Mouse (Mus musculus): Measurements from ENCODE around the gene Rnf167. TPM values are rescaled to one million over a fixed set of nuclear protein-coding genes. Genes with fewer than 3 reads are reported as not detected.

Rnf167 gene
- total and polyA plus RNA-seq, 3 experiments = 23.5 to 31.7 (median 25.5) TPM

DNA sequence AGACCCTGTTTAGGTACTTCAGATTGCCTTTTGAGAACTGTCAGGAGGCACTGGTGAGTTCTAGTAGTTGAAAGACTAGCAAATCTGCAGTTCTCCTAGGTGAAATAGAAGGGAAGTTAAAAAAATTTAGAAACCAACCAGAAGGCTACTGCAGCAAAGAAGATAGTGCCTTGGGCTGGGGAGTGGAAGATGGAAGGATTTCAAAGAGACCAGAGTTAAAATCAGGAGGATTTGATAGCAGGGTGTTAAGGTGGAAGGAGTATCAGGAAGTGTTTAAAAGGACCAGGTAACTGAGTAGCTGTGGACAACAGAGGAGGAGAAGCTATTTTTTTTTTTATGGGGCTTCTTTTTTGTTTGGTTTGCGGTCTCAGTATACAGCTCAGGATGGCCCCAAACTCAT lies 9.3 kb upstream of the Rnf167 start:
- Histone ChIP-seq H3K4me1 (ENCODE audit: control insufficient read depth in 1 of 2, insufficient read depth in 2 of 2) (no peaks in the 10 kb centered on the region), H3K27ac (ENCODE audit: insufficient read depth, low read depth) (no peak overlapping the region), H3K27me3 (replicated peaks) (no peaks in the 10 kb centered on the region), H3K4me3 (replicated peaks in 1 of 3; ENCODE audit: low read depth in 2 of 3, low read length in 2 of 3, poor library complexity in 1 of 3) (no peak overlapping the region), H3K9me3 (replicated peaks; ENCODE audit: low read length) (no peaks in the 10 kb centered on the region), H3K9ac (ENCODE audit: insufficient read depth, low read depth) (no peak overlapping the region), H3K4me2 (ENCODE audit: insufficient read depth, low read depth, poor library complexity, severe bottlenecking) (no peak overlapping the region), H3K79me2 (replicated peaks; ENCODE audit: control insufficient read depth, extremely low read depth, insufficient read depth, poor library complexity, severe bottlenecking) (no peaks in the 10 kb centered on the region), H3K36me3 (replicated peaks in 1 of 2; ENCODE audit: control insufficient read depth in 1 of 2, insufficient read depth in 1 of 2, low read length in 1 of 2) (peaks cover 0 to 19% of the 10 kb centered on the region in 2 experiments)
- TF ChIP-seq NRF1 (IDR thresholded peaks at IDR 0.05; ENCODE audit: low read depth, low read length) (no peak), POLR2AphosphoS2 (IDR thresholded peaks at IDR 0.05; ENCODE audit: low read depth, low read length) (no peak), SMC3 (IDR thresholded peaks at IDR 0.05; ENCODE audit: low read depth, low read length) (no peak), TCF12 (IDR thresholded peaks at IDR 0.05; ENCODE audit: low read depth, low read length) (no peak), USF1 (IDR thresholded peaks at IDR 0.05; ENCODE audit: low read depth, low read length) (no peak), USF2 (conservative IDR thresholded peaks at IDR 0.05; ENCODE audit: low read depth, low read length) (no peak), KAT2A (IDR thresholded peaks at IDR 0.05; ENCODE audit: insufficient replicate concordance, low read length) (no peak), MAX (IDR thresholded peaks at IDR 0.05; ENCODE audit: low read length) (no peak), MAFK (IDR thresholded peaks at IDR 0.05; ENCODE audit: insufficient replicate concordance, low read length) (no peak), E2F4 (IDR thresholded peaks at IDR 0.05; ENCODE audit: insufficient replicate concordance, low read depth, low read length) (no peak), SIN3A (IDR thresholded peaks at IDR 0.05; ENCODE audit: low read length) (no peak), MAZ (IDR thresholded peaks at IDR 0.05; ENCODE audit: low read depth, low read length) (no peak), CHD1 (IDR thresholded peaks at IDR 0.05; ENCODE audit: low read depth, low read length) (no peak), HCFC1 (IDR thresholded peaks at IDR 0.05; ENCODE audit: low read depth, low read length) (no peak), NELFE (IDR thresholded peaks at IDR 0.05; ENCODE audit: low read depth, low read length) (no peak), ZC3H11A (IDR thresholded peaks at IDR 0.05; ENCODE audit: low read depth, low read length) (no peak), MYC (IDR thresholded peaks at IDR 0.05; ENCODE audit: low read depth, low read length) (no peak), CHD2 (IDR thresholded peaks at IDR 0.05; ENCODE audit: low read length) (no peak), CTCF (conservative IDR thresholded peaks at IDR 0.05 in 1 of 2, IDR thresholded peaks at IDR 0.05 in 1 of 2; ENCODE audit: low read depth in 2 of 2, low read length in 2 of 2) (no peak)
- in situ Hi-C loops (cut with MboI; ENCODE audit: low pct_ligation_motif_present, low pct_unique_long_range_greater_than_20kb, low sequenced_read_pairs) = no loop called here
- no peak for DNase-seq (ENCODE audit: extremely low read depth)
- dilution Hi-C loops (cut with MboI; ENCODE audit: extremely low pct_ligation_motif_present, extremely low pct_unique_long_range_greater_than_20kb, low sequenced_read_pairs) = no loop called here

DNA sequence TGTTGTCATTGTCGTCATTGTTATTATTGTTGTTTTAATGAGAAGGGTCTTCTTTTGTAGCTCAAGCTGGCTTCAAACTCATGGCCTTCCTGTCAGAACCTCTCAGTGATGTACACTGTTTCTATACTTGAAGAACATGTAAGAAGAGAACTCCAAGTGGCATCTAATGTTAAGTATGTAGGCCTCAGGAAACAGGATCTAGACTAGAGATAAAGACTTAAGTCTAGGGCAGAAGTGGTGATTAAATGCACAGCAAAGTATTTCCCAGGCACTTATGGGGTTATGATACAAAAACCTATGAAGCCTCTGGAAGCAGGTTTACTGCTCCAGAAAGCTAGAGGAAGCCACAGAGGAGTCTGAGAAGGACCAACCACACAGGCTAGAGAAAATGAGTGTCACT lies 8.7 kb upstream of the Rnf167 start:
- no peak overlapping the region for H3K27ac ChIP-seq (ENCODE audit: insufficient read depth, low read depth)
- in situ Hi-C loops (cut with MboI; ENCODE audit: low pct_ligation_motif_present, low pct_unique_long_range_greater_than_20kb, low sequenced_read_pairs) = no loop called here
- TF ChIP-seq HCFC1 (IDR thresholded peaks at IDR 0.05; ENCODE audit: low read depth, low read length) = no peak
- no peak for TF ChIP-seq GABPA (IDR thresholded peaks at IDR 0.05; ENCODE audit: insufficient replicate concordance, low read depth, low read length)
- dilution Hi-C loops (cut with MboI; ENCODE audit: extremely low pct_ligation_motif_present, extremely low pct_unique_long_range_greater_than_20kb, low sequenced_read_pairs) = no loop called here
- no peaks in the 10 kb centered on the region for H3K27me3 ChIP-seq (replicated peaks)
- H3K79me2 ChIP-seq (replicated peaks; ENCODE audit: control insufficient read depth, extremely low read depth, insufficient read depth, poor library complexity, severe bottlenecking) = no peaks in the 10 kb centered on the region
- no peak overlapping the region for H3K4me3 ChIP-seq (replicated peaks in 1 of 3; ENCODE audit: low read depth in 2 of 3, low read length in 2 of 3, poor library complexity in 1 of 3)
- H3K9me3 ChIP-seq (replicated peaks; ENCODE audit: low read length) = no peaks in the 10 kb centered on the region
- no peak for DNase-seq (ENCODE audit: extremely low read depth)
- H3K4me1 ChIP-seq (ENCODE audit: control insufficient read depth in 1 of 2, insufficient read depth in 2 of 2) = no peaks in the 10 kb centered on the region
- H3K9ac ChIP-seq (ENCODE audit: insufficient read depth, low read depth) = no peak overlapping the region
- H3K36me3 ChIP-seq (replicated peaks in 1 of 2; ENCODE audit: control insufficient read depth in 1 of 2, insufficient read depth in 1 of 2, low read length in 1 of 2) = peaks cover 0 to 23% of the 10 kb centered on the region in 2 experiments
- H3K4me2 ChIP-seq (ENCODE audit: insufficient read depth, low read depth, poor library complexity, severe bottlenecking) = no peak overlapping the region

All from CH12.LX (cell line).